Mouse (Mus musculus) embryonic facial prominence, embryonic 13.5 days (tissue): Measurements from ENCODE around the gene Dbi. TPM values are rescaled to one million over a fixed set of nuclear protein-coding genes. Genes with fewer than 3 reads are reported as not detected.

Experiments
- ATAC-seq: fragments of 200-750 bp; cut with Nextera tagmentation; 2 replicates; pipeline ENCODE4 v1.8.0; 2017; ENCODE audit warnings: low read depth; ENCODE audit not compliant: insufficient number of reproducible peaks, insufficient read depth, low FRiP score, low TSS enrichment
- H3K27ac ChIP-seq: fragments of 300-500 bp; sonication (generic); 2 replicates; pipeline ENCODE4 v1.5.1; 2015; ENCODE audit warnings: moderate library complexity, mild to moderate bottlenecking, inconsistent platforms
- H3K27me3 ChIP-seq: fragments of 300-500 bp; sonication (generic); 2 replicates; pipeline ENCODE4 v1.6.1; 2015; ENCODE audit warnings: mild to moderate bottlenecking, inconsistent platforms
- H3K36me3 ChIP-seq: fragments of 300-500 bp; sonication (generic); 2 replicates; pipeline ENCODE4 v1.6.1; 2015; ENCODE audit warnings: mild to moderate bottlenecking, inconsistent platforms
- H3K4me1 ChIP-seq: fragments of 300-500 bp; sonication (generic); 2 replicates; pipeline ENCODE4 v1.6.1; 2015; ENCODE audit warnings: inconsistent platforms
- H3K4me2 ChIP-seq: fragments of 300-500 bp; sonication (generic); 2 replicates; pipeline ENCODE4 v1.6.1; 2015; ENCODE audit warnings: moderate library complexity, mild to moderate bottlenecking, inconsistent platforms
- H3K4me3 ChIP-seq: fragments of 300-500 bp; sonication (generic); 2 replicates; pipeline ENCODE4 v1.5.1; 2015; ENCODE audit warnings: mild to moderate bottlenecking, inconsistent platforms
- H3K9ac ChIP-seq: fragments of 300-500 bp; sonication (generic); 2 replicates; pipeline ENCODE4 v1.6.1; 2015; ENCODE audit warnings: mild to moderate bottlenecking, inconsistent platforms
- H3K9me3 ChIP-seq: fragments of 300-500 bp; sonication (generic); 2 replicates; pipeline ENCODE4 v1.6.1; 2016; ENCODE audit warnings: inconsistent platforms
- WGBS: fragments of 180-500 bp; shearing (Covaris S2); methylation state at CpG from one replicate; pipeline ENCODE4 v1.1.7; 2015; ENCODE audit warnings: mixed read lengths; 5-methylcytosine and 5-hydroxymethylcytosine counted together
- polyA plus RNA-seq: library from polyadenylated mRNA; unstranded; fragments of >200 nt; fragmentation: Nextera tagmentation; extraction: Ambion mirVana; gene quantifications from 2 replicates; pipeline ENCODE4 v1.2.1, GENCODE M21; 2015

The Dbi gene
- polyA plus RNA-seq, 1 experiment from 2014 or later: 644 TPM

DNA sequence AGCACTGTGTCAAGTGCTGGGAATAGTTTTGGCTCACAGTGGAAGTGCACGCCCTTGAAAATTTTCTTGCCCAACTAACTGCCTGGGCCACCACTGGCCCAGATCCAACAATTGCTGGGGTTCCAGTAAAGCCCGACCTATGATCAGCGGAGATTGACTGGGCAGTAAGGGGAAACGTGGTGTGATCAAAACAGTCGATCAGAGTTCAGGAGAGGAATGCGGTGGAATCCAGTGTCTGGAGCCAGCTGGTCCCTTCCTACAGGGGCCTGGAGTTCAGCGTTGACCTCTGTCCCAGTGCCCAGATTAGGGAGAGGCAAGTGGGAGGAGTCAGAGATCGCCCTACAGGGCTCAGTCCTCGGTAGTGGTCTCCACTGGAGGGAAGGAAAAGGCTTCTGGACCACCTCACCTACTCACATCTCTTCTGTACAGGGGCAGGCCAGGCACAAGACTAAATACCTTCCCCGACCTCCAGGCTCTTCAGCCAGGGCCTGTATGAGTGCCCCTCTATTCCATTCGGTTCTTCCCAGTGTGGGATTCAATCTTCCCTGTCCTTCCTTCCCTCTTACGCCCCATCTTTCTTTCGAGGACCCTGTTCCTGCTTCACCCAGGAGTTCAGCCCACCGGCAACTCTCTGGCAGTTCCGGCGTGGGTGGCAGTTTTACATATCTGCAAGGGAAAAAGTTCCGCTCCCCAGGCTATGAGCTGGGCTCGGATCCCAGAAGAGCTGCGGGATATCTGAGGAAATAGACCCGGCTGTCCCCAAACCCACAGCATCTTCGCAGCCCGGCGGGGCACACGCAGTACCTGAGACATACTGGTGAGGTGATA lies 523 bp downstream of the Dbi start:
- peak overlapping the region; percentile 65 for H3K4me3 ChIP-seq
- peak overlapping the region; percentile 93 for H3K27ac ChIP-seq
- H3K9ac ChIP-seq: peak overlapping the region; percentile 81
- H3K4me2 ChIP-seq: peak overlapping the region; percentile 77
- peaks cover 10% of the 10 kb centered on the region for H3K36me3 ChIP-seq
- ATAC-seq: peak; percentile 1; the same call in 1 of the 2 replicates
- no peaks in the 10 kb centered on the region for H3K9me3 ChIP-seq
- 4% methylated on average over 24 of the region's 24 CpGs for WGBS
- H3K27me3 ChIP-seq: no peaks in the 10 kb centered on the region
- H3K4me1 ChIP-seq: peaks cover 28% of the 10 kb centered on the region

DNA sequence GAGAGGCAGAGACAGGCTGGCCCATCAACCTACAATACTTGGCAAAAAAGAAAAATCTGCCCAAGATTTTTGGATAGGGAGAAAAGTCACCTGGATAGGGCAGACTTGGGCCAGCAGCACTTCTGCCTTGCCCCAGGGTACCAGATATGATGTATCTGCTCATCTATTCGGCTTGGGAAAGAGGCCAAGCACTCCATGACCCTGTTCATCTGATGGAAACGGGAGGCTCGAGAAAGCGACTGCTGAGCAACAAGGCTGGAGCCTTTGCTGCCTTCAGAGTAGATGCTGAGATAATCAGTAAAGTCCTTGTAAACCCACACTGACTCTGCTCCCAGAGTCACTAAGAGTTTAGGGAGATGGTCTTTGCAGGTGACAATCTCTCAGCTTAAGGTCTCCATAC lies 1.5 kb downstream of the Dbi start:
- H3K27ac ChIP-seq: no peak overlapping the region
- peak overlapping the region; percentile 65; the same call in 1 of the 2 replicates for H3K4me3 ChIP-seq
- H3K4me1 ChIP-seq: peaks cover 28% of the 10 kb centered on the region
- H3K36me3 ChIP-seq: peaks cover 20% of the 10 kb centered on the region
- H3K27me3 ChIP-seq: no peaks in the 10 kb centered on the region
- 92% methylated on average over 4 of the region's 4 CpGs for WGBS
- H3K4me2 ChIP-seq: peak overlapping the region; percentile 77
- ATAC-seq: no peak
- H3K9me3 ChIP-seq: peaks cover 5% of the 10 kb centered on the region; the same call in 1 of the 2 replicates
- H3K9ac ChIP-seq: peak overlapping the region; percentile 81; the same call in 1 of the 2 replicates

GRCm38 (mm10) chr1:120118854-120119253 lies 2.0 kb downstream of the Dbi start:
- H3K9ac ChIP-seq: 0 out of 2 replicates have a peak overlapping the region, but pooled peaks have one; percentile 32
- H3K4me2 ChIP-seq: 0 out of 2 replicates have a peak overlapping the region, but pooled peaks have one; percentile 77
- peaks cover 25% of the 10 kb centered on the region for H3K36me3 ChIP-seq
- no peak overlapping the region for H3K4me3 ChIP-seq
- no peaks in the 10 kb centered on the region for H3K27me3 ChIP-seq
- 92% methylated on average over 2 of the region's 2 CpGs for WGBS
- peaks cover 8% of the 10 kb centered on the region; the same call in 1 of the 2 replicates for H3K9me3 ChIP-seq
- ATAC-seq: no peak
- H3K27ac ChIP-seq: no peak overlapping the region
- H3K4me1 ChIP-seq: peaks cover 28% of the 10 kb centered on the region

DNA sequence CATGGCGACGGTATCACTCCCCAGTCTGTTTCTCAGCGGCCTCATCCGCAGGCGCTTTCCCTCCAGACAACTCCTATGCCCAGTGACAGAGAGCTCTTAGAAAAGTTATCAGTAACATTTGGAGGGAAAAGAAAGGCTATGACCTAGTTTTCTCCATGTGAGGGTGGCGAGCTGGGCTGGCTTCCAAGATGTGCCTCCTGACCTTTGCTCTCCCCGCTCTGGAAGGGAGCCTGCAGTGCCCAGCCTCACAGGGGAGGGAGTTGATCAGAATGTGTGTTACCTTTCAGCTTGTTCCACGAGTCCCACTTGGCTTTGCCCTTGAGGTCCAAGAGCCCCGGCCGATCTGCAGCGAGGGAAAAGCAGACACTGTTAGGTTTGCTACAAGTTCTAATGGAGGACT lies 4.8 kb downstream of the Dbi start:
- H3K4me1 ChIP-seq: peaks cover 28% of the 10 kb centered on the region
- peak overlapping the region; percentile 33 for H3K27ac ChIP-seq
- WGBS: 81% methylated on average over 11 of the region's 11 CpGs
- no peak for ATAC-seq
- H3K27me3 ChIP-seq: no peaks in the 10 kb centered on the region
- H3K4me2 ChIP-seq: no peak overlapping the region
- H3K36me3 ChIP-seq: peaks cover 38% of the 10 kb centered on the region
- H3K9ac ChIP-seq: no peak overlapping the region
- peaks cover 8% of the 10 kb centered on the region; the same call in 1 of the 2 replicates for H3K9me3 ChIP-seq
- H3K4me3 ChIP-seq: no peak overlapping the region

GRCm38 (mm10) chr1:120115671-120116081 lies 5.2 kb downstream of the Dbi start:
- no peak overlapping the region for H3K4me2 ChIP-seq
- no peak for ATAC-seq
- H3K4me1 ChIP-seq: peaks cover 28% of the 10 kb centered on the region
- no peaks in the 10 kb centered on the region for H3K27me3 ChIP-seq
- no peak overlapping the region for H3K9ac ChIP-seq
- peaks cover 8% of the 10 kb centered on the region; the same call in 1 of the 2 replicates for H3K9me3 ChIP-seq
- 69% methylated on average over 9 of the region's 9 CpGs for WGBS
- H3K27ac ChIP-seq: peak overlapping the region; percentile 61
- H3K36me3 ChIP-seq: peaks cover 38% of the 10 kb centered on the region
- H3K4me3 ChIP-seq: no peak overlapping the region

GRCm38 (mm10) chr1:120112251-120113187 lies 8.4 kb downstream of the Dbi start:
- H3K4me2 ChIP-seq: no peak overlapping the region
- H3K27ac ChIP-seq: no peak overlapping the region
- no peak overlapping the region for H3K9ac ChIP-seq
- WGBS: 89% methylated on average over 12 of the region's 12 CpGs
- H3K36me3 ChIP-seq: peaks cover 38% of the 10 kb centered on the region
- ATAC-seq: no peak
- peaks cover 8% of the 10 kb centered on the region; the same call in 1 of the 2 replicates for H3K9me3 ChIP-seq
- 0 out of 2 replicates have a peak, but pooled peaks cover 4% of the 10 kb centered on the region for H3K4me1 ChIP-seq
- H3K27me3 ChIP-seq: no peaks in the 10 kb centered on the region
- no peak overlapping the region for H3K4me3 ChIP-seq

GRCm38 (mm10) chr1:120111766-120112165 lies 9.1 kb downstream of the Dbi start:
- Histone ChIP-seq H3K4me3 (no peak overlapping the region), H3K9ac (no peak overlapping the region), H3K27me3 (no peaks in the 10 kb centered on the region), H3K4me1 (no peaks in the 10 kb centered on the region), H3K36me3 (peaks cover 38% of the 10 kb centered on the region), H3K9me3 (peaks cover 8% of the 10 kb centered on the region; the same call in 1 of the 2 replicates), H3K4me2 (no peak overlapping the region), H3K27ac (no peak overlapping the region)
- 80% methylated on average over 8 of the region's 8 CpGs for WGBS
- ATAC-seq: no peak

DNA sequence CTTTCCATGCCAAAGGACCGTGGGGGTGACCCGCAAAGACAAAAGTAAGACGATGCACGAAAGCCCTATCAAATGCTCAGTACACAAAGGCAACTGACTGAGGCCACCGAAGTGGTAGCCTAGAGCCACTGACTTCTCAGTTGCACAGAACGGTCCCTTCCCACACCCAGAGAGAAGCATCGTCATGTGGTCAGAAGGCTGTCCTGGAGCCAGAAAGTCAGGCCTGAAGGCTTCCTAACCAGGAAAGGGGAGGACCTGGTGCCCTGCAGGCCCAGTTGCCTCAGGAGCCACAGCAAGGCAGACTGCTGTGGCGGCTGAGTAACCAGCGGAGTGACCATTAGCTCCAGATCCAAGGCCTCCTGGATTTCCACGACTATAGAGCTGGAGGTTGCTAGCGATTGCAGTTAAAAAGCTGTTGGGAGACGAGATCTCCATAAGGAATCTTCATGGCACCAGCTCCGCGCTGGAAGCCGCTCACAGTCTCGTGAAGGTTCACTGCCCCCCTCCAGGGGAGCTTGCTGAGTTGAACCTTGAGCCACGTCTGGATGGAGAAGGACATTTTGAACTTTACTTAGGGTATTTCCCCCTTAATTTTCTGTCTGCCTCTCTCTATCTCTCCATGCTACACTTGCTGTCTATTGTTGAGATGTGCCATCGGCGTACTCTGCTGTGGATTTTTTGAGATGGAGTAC lies 11.0 kb downstream of the Dbi start:
- H3K4me1 ChIP-seq: peaks cover 3% of the 10 kb centered on the region; the same call in 1 of the 2 replicates
- H3K27me3 ChIP-seq: no peaks in the 10 kb centered on the region
- 88% methylated on average over 19 of the region's 19 CpGs for WGBS
- no peak overlapping the region for H3K4me2 ChIP-seq
- no peak overlapping the region for H3K9ac ChIP-seq
- peaks cover 8% of the 10 kb centered on the region; the same call in 1 of the 2 replicates for H3K9me3 ChIP-seq
- H3K36me3 ChIP-seq: peaks cover 23% of the 10 kb centered on the region
- ATAC-seq: no peak
- no peak overlapping the region for H3K4me3 ChIP-seq
- no peak overlapping the region for H3K27ac ChIP-seq

- H3K27me3 ChIP-seq: no peaks in the 10 kb centered on the region
- no peak overlapping the region for H3K27ac ChIP-seq
- peak; percentile 78 for ATAC-seq
- H3K4me3 ChIP-seq: no peak overlapping the region
- WGBS: 68% methylated on average over 5 of the region's 5 CpGs
- H3K4me2 ChIP-seq: no peak overlapping the region
- peaks cover 3% of the 10 kb centered on the region; the same call in 1 of the 2 replicates for H3K4me1 ChIP-seq
- H3K36me3 ChIP-seq: no peaks in the 10 kb centered on the region
- H3K9me3 ChIP-seq: no peaks in the 10 kb centered on the region
- H3K9ac ChIP-seq: no peak overlapping the region
Observed at GRCm38 (mm10) chr1:120105556-120105959, 15.3 kb downstream of the Dbi start.

DNA sequence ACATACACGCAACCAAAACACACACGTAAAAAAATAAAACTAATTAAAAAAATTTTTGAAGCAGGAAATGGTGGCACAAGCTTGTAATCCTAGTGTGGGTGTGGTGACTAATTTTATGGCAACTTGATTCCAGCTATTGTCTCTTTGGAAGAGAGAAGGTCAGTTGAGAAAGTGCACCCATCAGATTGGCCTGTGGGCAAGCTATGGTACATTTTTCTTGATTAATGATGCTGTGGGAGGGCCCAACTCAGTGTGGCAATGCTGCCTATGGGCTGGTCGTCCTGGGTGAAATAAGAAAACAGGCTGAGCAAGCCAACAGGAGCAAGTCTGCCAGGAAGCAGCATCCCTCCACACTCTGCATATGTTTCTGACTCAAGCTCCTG lies 19.7 kb downstream of the Dbi start:
- H3K27me3 ChIP-seq: no peaks in the 10 kb centered on the region
- H3K36me3 ChIP-seq: no peaks in the 10 kb centered on the region
- peaks cover 3% of the 10 kb centered on the region; the same call in 1 of the 2 replicates for H3K4me1 ChIP-seq
- no peak for ATAC-seq
- H3K4me3 ChIP-seq: no peak overlapping the region
- no peak overlapping the region for H3K4me2 ChIP-seq
- no peak overlapping the region for H3K9ac ChIP-seq
- no peak overlapping the region for H3K27ac ChIP-seq
- 74% methylated on average over 3 of the region's 3 CpGs for WGBS
- no peaks in the 10 kb centered on the region for H3K9me3 ChIP-seq
